Mouse (Mus musculus) hematopoietic multipotent progenitor cell, adult 10-12 weeks (in vitro differentiated cells): ENCODE data around the gene Wasf2. TPM values are rescaled to one million over a fixed set of nuclear protein-coding genes. Genes with fewer than 3 reads are reported as not detected.

Source experiments
- polyA plus RNA-seq: library from polyadenylated mRNA; stranded (reverse); fragments of >175 nt; gene quantifications from 2 replicates; pipeline ENCODE4 v1.2.3, GENCODE M21; 2012; ENCODE audit warnings: low replicate concordance

Wasf2 gene
- 145 and 160 TPM in 2 replicates for polyA plus RNA-seq

DNA sequence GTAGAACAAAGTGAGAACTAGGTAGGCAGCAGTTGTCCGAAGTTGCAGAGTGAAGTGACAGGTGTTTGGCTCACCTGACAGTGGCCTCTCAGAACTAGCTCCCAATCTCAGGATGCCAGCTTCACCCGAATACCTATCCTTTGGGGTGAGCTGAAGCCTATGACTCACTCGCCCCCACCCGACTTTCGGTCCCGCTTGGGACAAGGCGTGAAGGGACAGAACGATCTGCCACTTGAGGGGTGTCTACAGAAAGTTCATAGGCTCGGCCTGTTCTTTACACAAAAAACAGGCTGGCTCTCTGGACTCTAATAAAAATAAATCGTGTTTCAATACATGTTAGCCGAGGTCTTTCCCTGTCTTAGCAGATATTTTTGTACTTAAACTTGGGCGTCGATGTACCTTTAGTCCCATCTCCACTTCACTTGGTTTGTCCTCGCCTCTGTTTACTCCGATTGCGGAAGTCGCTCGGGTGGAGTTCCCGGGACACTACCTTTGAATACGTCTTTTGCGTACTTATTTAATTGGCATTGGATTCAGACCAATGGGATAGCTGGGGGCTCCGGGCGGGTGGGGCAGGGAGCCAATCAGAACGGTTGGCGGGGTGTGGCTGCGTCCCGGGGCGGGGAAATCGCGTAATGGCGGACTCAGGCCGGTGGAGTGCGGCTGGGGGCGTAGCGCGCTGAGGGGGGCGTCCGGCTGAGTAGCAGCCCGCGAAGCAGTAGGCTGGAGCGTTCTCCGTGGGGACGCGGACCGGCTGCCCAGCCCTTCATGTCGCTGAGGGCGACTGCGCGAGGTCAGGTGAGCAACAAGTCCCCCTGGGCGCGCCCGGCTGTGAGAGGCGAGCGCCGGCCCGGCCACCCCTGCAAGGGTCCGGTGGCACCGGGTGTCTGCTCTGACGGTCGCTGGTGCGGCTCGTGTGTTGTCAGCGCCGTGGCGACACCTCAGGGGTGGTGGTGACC is at the start of gene Wasf2:
Wasf2 (plus strand) TSS at position 575 of the 959 bp plus-strand sequence.

DNA sequence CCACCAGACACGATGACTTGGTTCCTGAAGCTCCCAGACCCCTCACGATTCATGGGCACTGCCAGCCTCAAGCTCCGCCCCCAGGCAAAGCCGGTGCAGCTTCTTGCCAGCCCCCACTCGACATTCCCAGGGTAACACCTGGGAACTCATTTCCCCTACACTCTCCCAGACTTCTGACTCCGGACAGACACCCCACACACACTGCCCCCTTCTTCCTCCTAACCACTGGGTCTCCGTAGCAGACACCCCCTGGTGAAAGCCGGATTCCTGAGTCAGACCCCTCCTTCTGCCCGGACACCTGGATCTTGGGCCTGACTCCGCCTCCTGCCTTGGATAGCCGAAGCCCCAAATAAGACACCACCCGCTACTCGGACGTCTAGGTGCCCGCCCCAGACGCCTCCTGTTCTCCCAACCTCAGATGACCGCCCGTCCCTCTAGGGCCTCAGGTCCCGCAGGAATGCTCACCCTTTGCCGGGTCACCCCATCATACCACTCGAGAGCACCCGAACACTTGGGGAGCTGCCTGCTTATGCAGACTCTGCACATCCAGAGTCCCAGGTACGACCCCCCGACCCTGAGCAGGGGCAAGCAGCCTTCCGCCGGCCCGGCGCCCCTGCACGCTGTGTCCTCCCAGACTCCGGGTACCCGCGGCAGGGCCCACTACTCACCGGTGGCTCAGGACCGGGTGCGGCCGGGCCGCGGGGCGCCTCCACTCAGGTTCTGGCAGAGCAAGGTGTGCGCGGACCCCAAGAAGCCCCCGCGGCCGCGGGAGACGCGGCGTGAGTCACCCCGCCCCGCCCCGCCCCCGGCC is 81.7 kb downstream of the Wasf2 start, which contains the start of the genes Cd164l2 and Gpr3:
Cd164l2 (plus strand) TSS at position 381 of the 811 bp plus-strand sequence.
Gpr3 (minus strand) TSS at position 786 of the 811 bp plus-strand sequence.

DNA sequence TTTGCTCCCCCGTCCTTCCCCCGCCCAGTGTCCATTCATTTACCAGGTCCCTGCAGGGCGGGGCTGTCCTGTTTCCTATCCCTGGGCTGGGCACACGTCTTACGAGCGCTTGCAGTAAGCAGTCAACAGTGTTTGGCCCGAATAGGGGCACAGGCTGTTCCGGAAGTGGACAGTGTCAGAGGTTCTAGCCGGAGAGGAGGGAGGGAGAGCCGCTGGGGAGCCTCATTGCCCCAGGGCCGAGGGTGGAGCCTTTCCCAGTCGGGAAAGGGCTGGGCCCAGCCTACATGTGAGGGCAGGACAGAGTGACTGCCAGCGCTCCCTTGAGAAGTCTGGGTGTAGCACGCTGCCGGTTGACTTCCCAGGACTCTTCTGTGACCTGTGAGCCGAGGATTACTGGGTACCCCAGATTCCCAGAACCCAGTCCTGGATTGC is 110.2 kb downstream of the Wasf2 start, which contains the start of gene Map3k6:
Map3k6 (plus strand) TSS at position 329 of the 432 bp plus-strand sequence.

Other genes with a start within 250 kb of the Wasf2 start
- 6.6 and 9.4 TPM in 2 replicates for gene Stx12, start 246.0 kb upstream of the Wasf2 start, polyA plus RNA-seq
- gene Fam76a, start 207.9 kb upstream of the Wasf2 start, polyA plus RNA-seq, result 3.5 and 16.4 TPM in 2 replicates
- gene Fgr, start 156.4 kb upstream of the Wasf2 start, polyA plus RNA-seq, result 30.6 and 44.0 TPM in 2 replicates
- gene Ahdc1, start 119.2 kb upstream of the Wasf2 start, polyA plus RNA-seq, result 92.9 and 191 TPM in 2 replicates
- 0.31 TPM in 1 of 2 replicates, not detected in the other for gene Cd164l2, start 81.6 kb downstream of the Wasf2 start, polyA plus RNA-seq
- gene Gpr3, start 82.0 kb downstream of the Wasf2 start, polyA plus RNA-seq, result not detected in 2 replicates
- gene Map3k6, start 110.3 kb downstream of the Wasf2 start, polyA plus RNA-seq, result 2.1 and 2.6 TPM in 2 replicates
- 16.5 and 58.4 TPM in 2 replicates for gene Sytl1, start 132.6 kb downstream of the Wasf2 start, polyA plus RNA-seq
- gene Tmem222, start 147.3 kb downstream of the Wasf2 start, polyA plus RNA-seq, result 18.4 and 22.8 TPM in 2 replicates
- 95.6 and 151 TPM in 2 replicates for gene Wdtc1, start 223.0 kb downstream of the Wasf2 start, polyA plus RNA-seq
- gene Slc9a1, start 239.2 kb downstream of the Wasf2 start, polyA plus RNA-seq, result 66.9 and 101 TPM in 2 replicates